Mouse (Mus musculus): ENCODE results near the gene Angel2.

GRCm38 (mm10) chr1:190962760-190963159 is 37.8 kb downstream of the Angel2 start:
- no peak for TF ChIP-seq SIN3A (IDR thresholded peaks at IDR 0.05; ENCODE audit: low read length)
- no peak for TF ChIP-seq CTCF (IDR thresholded peaks at IDR 0.05 in 2 of 3, conservative IDR thresholded peaks at IDR 0.05 in 1 of 3; ENCODE audit: control insufficient read depth in 1 of 3, insufficient read depth in 1 of 3, low read depth in 2 of 3, low read length in 3 of 3, poor library complexity in 1 of 3, severe bottlenecking in 1 of 3)
- no peak for TF ChIP-seq NRF1 (IDR thresholded peaks at IDR 0.05; ENCODE audit: insufficient read depth, low read depth, low read length, poor library complexity, severe bottlenecking)
- TF ChIP-seq ZC3H11A (IDR thresholded peaks at IDR 0.05; ENCODE audit: low read depth, low read length), result no peak
- TF ChIP-seq POLR2A (IDR thresholded peaks at IDR 0.05; ENCODE audit: control insufficient read depth in 1 of 2, insufficient read depth in 1 of 2, low read depth in 1 of 2, low read length in 2 of 2, poor library complexity in 1 of 2), result no peak
- TF ChIP-seq HCFC1 (IDR thresholded peaks at IDR 0.05; ENCODE audit: low read depth, low read length), result no peak
- TF ChIP-seq SMC3 (IDR thresholded peaks at IDR 0.05; ENCODE audit: low read depth, low read length), result no peak
- TF ChIP-seq TCF12 (IDR thresholded peaks at IDR 0.05; ENCODE audit: low read depth, low read length), result no peak

Data from MEL (cell line).